Mouse (Mus musculus) T-helper 1 cell (primary cell): Measurements from ENCODE around the gene Dguok.

Experiments used
- in situ Hi-C: fragments of 300-600 bp; cut with MboI, MseI; formaldehyde crosslinking; loops from one replicate; pipeline ENCODE4 v1.15.1; 2025; ENCODE audit warnings: high pct_unique_total_duplicates

Gene Dguok

DNA sequence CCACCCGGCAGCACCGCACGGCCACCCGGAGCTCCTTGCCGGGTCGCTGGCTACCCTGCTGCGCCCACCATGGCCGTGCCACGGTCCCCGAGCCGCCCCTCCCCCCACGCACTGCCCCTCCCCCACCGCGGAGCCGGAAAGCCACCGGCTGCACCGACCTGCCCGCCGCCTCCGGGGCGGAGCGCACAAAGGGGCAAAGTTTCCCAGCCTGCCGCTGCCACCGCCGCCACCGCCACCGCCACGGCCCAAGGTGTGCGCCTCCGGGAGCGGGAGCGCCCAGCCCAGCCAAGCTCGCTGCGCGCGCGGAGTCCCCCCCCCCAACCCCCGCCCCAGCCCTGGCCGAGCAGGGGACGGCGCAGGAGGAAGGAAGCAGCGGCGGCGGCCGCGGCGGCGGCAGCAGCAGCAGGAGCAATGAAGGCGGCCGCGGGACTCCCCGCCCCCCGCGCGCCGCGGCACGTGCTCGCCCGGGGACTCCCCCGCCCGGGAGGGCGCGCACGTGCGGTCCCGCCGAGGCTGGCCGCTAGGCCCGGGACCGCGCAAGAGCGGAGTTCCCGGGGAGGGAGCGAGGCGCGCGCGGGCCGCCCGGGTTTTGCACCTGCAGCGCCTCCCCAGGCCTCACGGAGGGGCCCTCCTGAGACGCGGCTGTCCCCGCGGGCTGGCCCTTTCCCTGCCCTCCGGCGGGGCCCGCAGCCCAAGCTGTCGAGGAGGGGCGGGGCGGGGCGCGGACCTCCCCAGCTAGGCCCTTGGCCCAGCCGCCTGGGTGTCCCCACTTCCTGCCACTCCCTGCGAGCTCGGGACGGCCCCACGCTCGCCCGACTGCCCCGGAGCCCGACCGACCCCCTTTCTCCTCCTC is 50.4 kb downstream of the Dguok start:
- in situ Hi-C loops = no loop called here

DNA sequence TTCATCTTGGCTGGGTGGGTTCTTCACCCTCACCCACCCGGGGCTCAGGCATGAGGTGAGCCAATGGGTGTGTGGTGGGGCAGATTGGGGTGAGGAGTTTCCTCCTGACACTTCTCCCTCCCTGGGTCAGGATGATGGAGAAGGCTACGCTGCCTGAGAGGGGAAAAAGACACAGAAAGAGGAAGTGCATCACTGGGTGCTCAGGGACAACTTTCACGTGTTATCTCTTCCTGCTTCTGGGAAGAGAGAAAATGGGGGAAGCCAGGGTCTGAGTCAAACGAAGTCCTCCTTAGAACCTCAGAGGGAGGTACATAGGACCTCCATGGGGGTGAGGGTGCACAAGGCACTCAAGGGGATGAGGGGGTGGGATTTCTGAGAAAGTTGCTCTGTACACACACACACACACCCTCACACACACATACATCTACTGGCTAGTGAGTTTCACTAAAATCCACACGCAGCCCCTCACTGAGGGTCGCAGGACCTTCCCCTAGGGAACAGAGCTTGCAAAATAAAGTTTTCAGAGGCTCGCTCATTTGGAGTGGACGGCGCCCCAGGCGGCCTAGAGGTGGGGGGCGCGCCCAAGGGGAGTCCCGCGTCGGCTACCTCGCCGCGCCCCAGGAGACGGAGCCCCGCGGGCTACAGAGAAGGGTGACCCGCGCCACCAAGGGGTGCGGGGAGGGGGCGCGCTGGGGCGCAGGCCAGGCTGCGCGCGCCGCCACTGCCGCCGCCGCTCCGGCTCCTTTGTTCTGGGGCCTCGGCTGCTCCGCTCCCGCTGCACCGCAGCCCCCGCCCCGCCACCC is 51.2 kb downstream of the Dguok start:
- in situ Hi-C loops = no loop called here

DNA sequence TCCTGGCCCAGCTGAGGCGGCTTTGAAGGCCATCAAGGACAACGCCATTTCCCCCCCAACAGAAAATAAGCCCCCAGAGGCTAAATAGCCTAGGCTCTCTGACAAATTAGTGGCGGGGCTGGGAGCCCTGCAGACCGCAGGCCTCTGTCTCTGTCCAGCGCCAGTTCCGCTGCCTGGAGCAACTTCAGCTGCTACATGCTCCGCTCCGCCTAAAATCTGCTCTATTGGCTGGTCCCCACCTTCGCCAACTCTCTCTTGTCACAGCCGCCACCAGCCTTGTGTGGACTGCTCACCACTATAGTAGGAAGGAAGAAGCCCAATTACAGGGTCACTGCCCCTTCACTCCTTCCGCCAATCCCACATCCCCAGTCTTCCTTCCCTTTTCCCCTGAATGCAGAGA is 53.1 kb downstream of the Dguok start:
- in situ Hi-C loops = no loop called here

DNA sequence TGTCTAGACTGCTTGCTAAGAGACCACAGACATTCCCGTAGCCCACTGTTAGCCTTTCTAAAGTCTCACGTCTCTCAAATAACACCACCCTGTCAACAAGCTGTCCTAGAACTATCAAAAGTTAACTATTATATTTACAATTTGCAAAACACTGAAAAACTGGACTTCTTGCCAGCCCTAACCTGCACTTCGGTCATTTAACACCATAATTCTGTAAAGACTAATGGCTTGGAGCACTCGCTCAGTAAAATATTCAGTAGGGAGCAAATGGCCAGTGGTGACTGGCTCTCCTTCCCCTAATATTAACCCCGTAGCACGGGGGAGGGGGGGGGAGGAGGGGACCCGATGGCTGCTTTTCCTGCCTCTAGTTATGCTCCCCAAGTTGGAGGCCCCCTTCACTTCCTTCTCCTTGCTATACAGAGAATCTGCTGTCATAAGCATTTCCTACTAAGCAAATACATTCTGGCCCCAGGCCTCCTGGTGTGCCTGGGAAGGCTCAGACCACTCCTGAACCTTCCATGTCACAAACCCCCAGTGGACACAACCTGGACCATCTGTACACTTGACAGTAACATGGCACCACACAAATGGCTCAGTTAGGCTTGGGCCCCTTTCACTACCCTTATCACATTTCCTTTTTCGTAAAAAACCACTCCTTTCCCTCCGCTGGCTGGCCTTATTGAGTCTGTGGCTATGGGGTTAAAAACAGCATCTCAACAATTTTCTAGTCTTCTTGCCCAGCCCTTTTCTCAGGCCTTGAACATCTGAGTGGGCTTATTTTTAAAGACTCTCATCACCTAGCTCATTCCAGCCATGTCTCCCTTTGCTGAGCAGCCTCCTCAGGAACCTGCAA is 56.1 kb downstream of the Dguok start:
- in situ Hi-C loops = no loop called here

DNA sequence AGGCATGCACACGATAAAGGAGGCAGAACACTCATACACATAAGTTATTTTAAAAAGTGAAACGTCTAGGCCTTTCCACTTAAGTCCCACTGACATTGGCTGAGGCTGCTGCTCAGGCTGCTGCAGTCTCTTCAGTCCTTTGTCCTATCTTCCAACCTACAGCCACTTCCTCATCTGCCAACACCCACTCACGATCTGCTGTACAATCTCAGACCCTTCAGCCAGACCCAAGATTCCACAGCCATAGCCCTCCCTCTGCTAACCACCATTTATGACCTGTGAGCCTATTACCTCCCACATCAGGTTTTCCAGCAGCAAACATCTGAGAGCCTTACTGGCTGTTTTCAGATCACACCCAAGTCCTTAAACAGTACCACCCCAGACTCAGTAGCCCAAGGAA is 57.3 kb downstream of the Dguok start:
- in situ Hi-C loops = loop anchor here (5.0 kb wide), 1 partner anchor 37 kb away; no protein-coding TSS in a partner anchor

DNA sequence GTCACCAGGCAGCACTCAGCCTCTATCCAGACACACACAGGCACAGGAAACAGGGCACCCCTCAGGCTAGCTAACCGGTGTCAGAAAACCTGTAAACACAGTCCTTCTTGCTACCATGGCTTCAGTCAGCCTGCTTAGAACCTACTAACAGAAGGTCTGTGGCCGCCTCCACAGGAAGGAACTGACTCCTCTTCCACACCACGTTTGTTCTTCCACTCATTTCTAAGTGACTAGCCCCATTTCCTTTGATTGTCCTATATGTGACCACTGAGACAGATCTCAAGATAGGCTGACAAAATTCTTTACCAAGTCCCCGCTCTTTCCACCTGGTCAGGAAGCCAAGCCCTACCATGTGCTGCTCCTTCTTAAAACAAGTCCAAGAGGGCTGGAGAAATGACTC is 57.9 kb downstream of the Dguok start:
- in situ Hi-C loops = loop anchor here (5.0 kb wide), 1 partner anchor 37 kb away; no protein-coding TSS in a partner anchor

DNA sequence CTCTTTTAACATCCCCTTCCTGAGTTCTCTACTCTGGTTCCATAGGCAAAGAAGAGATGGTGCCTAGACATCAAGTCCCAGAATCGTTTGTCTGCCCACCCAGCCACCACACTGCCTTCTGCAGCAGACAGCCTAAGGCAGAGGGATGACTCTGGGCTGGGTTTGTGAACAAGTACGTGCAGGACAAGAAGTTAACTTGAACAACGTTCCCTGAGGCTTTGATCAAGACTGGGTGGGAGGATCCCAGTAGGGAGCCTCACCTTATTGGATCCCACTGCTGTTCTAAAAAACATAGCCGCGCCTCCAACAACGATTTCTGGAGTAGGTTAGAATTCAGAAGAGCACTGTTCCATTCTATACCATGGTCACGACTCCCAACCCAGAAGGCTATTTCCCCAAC is 59.7 kb downstream of the Dguok start:
- in situ Hi-C loops = loop anchor here (5.0 kb wide), 1 partner anchor 35 kb away; no protein-coding TSS in a partner anchor

DNA sequence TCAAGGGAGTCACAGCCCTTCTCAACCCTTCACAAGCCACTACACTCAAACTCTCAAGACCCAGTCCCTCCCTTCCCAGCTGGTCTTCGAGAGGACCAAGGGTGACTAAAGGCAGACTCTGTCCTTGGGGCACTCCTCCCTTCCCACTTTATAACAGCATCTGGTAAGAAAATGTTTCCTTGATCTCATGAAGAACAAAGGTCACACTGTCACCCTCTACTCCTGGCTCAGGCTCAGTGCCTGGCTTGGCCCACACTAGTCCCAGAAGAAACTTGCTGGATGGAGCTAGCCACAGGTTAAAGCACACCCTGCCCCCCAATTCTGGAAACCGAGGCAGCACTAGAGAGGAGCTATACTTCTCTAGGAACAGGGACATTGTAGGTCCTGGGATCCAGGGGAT is 61.0 kb downstream of the Dguok start:
- in situ Hi-C loops = loop anchor here (5.0 kb wide), 1 partner anchor 33 kb away; no protein-coding TSS in a partner anchor

DNA sequence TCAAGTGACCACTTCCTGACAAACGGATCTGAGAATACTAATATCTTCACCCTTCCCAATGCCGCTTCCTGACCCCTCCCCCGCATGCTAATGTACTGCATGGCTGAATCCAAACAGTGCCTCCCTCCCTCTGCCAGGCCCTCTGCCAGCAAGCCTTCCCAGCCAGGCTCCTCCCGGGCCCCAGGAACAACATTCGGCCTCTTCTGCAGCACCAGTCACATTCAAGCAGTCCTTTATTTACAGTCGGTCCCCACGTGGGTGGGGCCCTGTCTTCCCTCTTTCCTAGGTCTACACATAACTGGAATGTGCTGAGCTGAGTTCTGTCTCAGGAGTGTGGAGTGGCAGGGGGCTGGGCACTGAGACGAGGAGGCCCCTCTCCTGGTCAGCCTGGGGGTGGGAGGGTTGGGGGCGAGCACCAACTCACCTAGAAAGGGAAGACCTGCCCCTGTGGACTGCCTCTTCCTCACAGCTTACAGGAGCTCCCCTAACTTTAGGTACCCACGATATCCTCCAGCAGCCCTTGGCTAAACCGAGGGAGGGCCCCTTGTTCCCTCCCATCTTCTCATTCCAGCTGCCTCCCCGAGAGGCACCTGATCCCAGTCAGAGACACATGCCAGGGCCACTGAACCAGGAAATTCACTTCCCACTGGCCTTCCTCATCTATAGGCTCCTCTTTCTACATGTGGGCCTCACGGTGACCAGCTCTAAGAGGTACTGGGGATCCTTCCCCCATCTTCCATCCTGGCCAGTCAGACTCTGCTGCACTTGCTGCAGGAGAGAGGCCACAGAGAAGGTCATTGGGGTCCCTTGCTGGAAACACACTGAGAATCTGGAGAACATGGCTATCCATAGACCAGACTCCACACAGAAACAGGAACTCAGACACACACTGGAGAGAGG is 63.1 kb downstream of the Dguok start:
- in situ Hi-C loops = no loop called here

DNA sequence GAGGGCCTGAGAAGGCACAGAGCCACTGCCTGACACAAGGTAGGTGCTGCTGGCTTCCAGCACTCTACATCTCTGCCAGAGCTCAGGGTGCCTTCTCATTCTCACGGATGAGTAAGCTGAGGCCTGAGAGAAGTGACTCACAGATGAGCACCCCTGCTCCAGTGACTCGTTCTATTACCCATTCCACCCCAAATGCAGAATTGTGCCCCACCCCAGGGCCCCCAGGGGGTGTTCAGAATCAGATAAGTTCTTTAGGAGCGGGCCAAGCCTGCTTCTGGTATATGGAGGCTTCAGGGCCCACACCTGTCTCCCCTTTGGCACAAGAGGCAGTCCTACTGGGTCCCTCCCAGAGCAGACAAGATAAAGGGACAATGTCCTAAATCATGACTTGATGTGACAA is 64.1 kb downstream of the Dguok start:
- in situ Hi-C loops = no loop called here

DNA sequence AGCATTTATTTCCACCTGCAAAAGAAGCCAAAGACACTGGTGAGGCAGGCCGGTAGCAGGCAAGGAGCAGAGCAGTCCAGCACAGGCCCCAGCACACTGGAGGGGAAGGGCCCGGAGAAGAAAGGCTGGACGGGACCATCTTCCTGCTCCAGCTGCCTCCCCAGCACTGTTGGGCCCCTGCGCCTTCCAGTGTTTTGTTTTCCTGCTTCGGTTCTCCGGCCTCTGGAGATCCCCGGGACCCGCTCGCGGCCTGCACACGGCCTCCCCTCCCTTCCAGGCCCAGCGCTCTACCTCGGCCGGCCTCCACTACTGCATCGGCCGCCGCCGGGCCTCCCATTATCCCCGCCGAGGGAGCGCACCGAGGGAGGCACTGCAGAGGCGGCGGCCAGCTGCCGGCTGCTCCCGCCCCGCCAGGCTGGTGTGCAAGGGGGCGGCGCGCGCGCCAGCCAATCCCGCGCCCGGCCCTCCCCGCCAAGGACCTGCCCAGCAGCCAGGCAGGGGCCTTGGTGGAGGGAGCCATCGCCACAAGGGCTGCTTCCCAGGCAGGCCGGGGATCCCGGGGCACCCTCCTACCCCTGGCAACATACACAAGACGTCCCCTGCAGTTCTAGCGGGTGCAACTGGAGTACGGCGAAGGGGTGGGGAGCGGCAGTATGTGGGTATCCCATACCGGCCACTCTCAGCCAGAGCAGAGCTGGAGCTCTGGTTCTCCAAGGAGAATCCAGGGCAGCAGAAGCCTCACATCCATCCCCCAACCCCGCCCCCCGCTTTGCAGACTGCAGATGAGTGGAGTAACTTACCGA is 65.3 kb downstream of the Dguok start:
- in situ Hi-C loops = no loop called here

DNA sequence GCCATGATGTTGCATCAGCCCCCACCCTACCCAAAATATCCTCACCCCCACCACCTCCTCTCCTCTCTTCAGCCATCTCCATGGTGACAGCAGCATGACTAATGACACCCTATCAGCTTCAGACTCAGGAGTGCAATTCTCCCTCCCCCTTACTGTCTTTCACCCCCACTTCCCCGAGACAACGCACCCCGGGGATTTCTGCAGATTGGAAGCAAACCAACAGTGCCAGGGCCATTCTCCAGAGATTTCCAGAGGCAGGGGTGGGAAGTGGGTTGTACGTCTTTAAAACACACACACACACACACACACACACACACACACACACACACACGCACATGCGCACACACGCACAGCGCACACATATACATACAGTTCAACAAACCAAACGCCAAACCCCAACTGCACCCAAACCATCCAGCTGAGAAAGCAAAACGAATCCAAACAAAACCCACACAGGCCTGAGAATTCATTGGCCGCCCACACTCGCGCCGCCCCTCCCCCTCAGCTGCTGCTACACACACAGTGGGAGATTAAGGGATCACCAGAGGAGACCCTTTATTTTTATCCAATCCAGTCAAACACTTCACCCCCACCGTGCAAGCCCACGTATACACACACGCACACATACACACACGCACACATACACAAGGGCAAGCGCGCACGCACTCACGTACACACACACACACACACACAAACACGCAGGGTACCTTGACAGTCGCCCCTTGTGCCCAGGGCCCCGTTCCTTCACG is 66.1 kb downstream of the Dguok start:
- in situ Hi-C loops = no loop called here

DNA sequence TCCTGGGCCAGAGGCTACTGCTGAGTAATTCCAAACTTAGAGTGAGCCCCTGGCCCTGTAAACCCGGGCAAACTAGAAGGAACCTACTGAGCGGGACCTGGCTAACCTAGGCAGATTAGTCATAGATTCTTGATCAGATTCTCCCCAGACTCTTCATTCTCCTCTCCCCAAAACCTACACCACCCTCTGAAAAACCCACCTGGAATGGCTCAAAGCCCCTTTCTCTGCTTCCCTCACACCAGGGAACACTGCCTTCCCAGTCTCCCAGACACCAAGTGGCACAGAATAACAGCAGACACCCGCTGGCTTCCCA is 66.6 kb downstream of the Dguok start:
- in situ Hi-C loops = no loop called here

DNA sequence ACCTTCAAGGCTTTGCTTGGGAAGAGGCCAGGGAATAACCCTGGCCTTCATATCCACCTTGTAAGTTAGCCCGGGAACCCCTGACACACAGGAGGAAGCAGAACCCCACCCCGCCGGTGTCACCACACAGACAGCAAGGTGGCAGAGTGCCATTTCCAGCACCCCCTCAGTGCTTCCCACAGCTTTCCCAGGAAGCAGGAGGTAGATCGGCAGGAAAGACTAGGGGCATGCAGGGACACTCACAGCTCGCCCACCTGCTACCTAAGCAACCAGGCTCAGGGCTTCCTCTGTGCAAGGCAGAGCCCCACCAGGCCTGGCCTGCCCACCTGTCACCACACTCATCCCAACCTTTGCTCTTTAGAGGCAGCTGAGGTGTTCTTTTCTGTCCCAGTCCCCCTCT is 67.0 kb downstream of the Dguok start:
- in situ Hi-C loops = no loop called here

DNA sequence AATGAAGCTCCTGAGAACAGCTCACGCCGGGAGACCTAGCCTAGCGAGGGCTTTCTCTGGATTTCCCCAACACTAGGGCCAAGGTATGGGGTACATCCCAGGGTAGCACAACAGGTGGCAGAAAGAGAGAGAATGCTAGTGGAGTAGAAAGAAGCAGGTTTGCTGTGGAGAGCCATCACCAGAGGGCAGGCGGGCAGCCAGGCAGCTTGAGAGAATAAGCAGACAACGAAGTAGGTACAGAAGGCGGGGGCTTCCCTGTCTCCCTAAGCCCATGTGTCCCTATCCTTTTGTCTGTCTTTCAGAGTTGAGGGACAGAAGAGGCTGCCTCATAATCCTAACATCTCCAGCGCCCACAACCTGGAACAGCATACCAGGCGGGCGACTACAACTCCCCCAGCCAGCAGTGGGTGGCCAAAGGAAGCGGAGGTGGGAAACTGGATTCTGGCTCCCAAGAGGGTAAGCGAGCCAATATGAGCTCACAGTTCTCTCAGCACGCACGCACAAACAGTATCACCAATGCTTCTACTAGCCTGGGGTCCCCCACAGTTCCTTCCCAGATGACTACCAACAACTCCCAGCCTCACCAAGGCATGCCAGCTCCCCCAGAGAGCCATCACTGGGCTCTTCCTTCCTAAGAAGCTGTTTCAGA is 67.5 kb downstream of the Dguok start:
- in situ Hi-C loops = no loop called here

DNA sequence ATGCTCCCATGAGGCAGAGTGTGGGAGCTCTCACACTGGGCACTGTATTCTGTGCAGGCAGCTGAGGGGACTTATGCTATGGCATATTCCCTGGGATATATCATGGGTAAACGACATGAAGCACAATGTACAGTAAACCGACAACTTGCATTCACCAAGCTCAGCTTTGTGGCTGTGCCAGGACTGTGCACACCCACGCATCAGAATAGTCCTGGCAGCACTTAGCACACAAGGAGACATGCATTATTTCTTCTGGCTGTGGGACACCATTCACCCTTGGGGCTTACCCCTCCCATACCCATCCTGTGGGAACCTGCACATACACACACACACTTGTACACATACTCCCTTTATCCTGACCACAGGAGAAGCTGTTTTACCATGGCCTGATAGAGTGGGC is 68.2 kb downstream of the Dguok start:
- in situ Hi-C loops = no loop called here

DNA sequence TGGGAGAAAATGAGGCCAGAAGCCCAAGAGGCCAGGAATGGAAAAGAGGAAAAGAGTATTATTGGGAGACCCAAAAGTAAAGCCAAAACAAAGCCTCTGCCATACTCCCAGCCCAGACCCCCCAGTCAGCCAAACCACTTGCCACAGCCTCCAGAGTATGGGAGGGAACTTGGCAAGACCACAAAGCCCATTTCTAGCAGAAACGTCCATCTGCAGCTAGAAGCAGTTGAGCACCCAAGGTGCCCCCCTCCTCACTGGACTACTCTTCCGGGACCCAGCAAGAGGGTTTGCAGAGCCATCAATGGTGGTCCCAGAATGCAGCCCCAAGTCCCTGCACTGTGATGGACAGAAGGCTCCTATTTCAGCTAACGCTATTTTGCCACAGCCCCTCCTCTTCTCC is 69.0 kb downstream of the Dguok start:
- in situ Hi-C loops = no loop called here

DNA sequence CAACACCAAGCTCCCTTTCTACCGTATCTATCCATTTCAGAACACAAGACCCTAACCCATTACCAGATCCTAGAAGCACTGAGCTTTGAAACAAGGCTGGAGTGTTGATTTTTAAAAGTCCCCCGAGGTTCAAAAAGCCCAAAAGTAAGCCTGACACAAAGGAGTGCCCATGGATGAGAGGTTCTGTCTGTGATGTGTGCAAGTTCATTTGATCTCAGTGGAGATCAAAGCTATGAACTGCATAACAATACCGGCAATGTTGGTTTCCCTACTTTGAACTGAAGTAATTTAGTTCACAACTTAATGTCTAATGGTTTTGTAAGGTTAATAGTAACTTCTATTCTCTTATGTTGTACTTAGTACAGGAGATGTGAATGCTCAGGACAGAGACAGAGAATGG is 69.5 kb downstream of the Dguok start:
- in situ Hi-C loops = no loop called here

DNA sequence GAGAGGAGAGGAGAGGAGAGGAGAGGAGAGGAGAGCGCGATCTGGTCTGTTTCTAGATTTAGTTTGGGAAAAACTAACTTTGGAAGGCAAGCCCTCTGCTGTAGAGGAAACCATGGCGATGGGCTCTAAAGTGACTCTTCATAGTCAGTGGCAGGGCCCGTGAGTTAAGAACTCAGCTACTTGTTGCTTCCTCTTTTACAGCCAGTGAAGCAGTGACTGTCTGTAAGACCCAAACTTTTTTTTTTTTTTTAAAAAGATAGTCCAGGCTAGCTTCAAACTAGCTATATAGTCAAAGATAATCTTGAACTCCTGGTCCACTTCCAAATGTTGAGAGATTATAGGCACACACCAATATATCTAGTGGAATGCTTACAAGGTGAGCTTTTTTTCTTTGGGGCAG is 70.2 kb downstream of the Dguok start:
- in situ Hi-C loops = no loop called here
